Mouse (Mus musculus) kidney, postnatal 0 days (tissue): ENCODE measurements at regions not wholly inside any gene's neighbourhood (a gene's known extent, or its start where the extent isn't known, plus 50 kb on each side); places are given as distances from the start of the nearest gene placed in this dataset.

ENCODE experiments used
- ATAC-seq: fragments of 200-750 bp; cut with Nextera tagmentation; replicated peaks from 2 replicates; pipeline ENCODE4 v1.8.0; 2017; ENCODE audit warnings: low read depth, moderate number of reproducible peaks, moderate TSS enrichment, moderate library complexity; ENCODE audit not compliant: low FRiP score
- DNase-seq: peaks from one replicate; pipeline ENCODE4 v3.0.0-alpha.2; 2016; ENCODE audit warnings: low spot score
- H3K27ac ChIP-seq: fragments of 300-500 bp; sonication (generic); 2 replicates; pipeline ENCODE4 v1.5.1; 2014; ENCODE audit warnings: mild to moderate bottlenecking
- H3K27me3 ChIP-seq: fragments of 300-500 bp; sonication (generic); 2 replicates; pipeline ENCODE4 v1.6.1; 2014; ENCODE audit warnings: low read length, mixed read lengths; ENCODE audit not compliant: insufficient read depth
- H3K36me3 ChIP-seq: fragments of 300-500 bp; sonication (generic); 2 replicates; pipeline ENCODE4 v1.6.1; 2014; ENCODE audit warnings: low read length, mixed read lengths; ENCODE audit not compliant: insufficient read depth
- H3K4me1 ChIP-seq: fragments of 300-500 bp; sonication (generic); replicated peaks from 2 replicates; pipeline ENCODE4 v1.6.1; 2014; ENCODE audit warnings: antibody characterized with exemption, low read length, mixed read lengths; ENCODE audit not compliant: insufficient read depth
- H3K4me2 ChIP-seq: fragments of 300-500 bp; sonication (generic); 2 replicates; pipeline ENCODE4 v1.6.1; 2014; ENCODE audit warnings: mild to moderate bottlenecking, low read length, moderate library complexity, mixed read lengths
- H3K4me3 ChIP-seq: fragments of 300-500 bp; sonication (generic); replicated peaks from 2 replicates; pipeline ENCODE4 v1.5.1; 2014; ENCODE audit warnings: low read depth, low read length
- H3K9ac ChIP-seq: fragments of 300-500 bp; sonication (generic); 2 replicates; pipeline ENCODE4 v1.6.1; 2014; ENCODE audit warnings: low read depth, low read length
- H3K9me3 ChIP-seq: fragments of 300-500 bp; sonication (generic); replicated peaks from 2 replicates; pipeline ENCODE4 v1.6.1; 2016; ENCODE audit warnings: low read length, inconsistent platforms, mixed read lengths
- CTCF ChIP-seq: IDR thresholded peaks from 2 replicates; pipeline ENCODE4 v1.5.1; 2016; ENCODE audit warnings: antibody characterized with exemption, low read depth, mild to moderate bottlenecking, moderate library complexity
- WGBS: fragments of 180-500 bp; shearing (Covaris S2); extraction: QIAGEN DNeasy Blood & Tissue Kit; methylation state at CpG from one replicate; pipeline ENCODE4 v1.1.7; 2014; 5-methylcytosine and 5-hydroxymethylcytosine counted together

DNA sequence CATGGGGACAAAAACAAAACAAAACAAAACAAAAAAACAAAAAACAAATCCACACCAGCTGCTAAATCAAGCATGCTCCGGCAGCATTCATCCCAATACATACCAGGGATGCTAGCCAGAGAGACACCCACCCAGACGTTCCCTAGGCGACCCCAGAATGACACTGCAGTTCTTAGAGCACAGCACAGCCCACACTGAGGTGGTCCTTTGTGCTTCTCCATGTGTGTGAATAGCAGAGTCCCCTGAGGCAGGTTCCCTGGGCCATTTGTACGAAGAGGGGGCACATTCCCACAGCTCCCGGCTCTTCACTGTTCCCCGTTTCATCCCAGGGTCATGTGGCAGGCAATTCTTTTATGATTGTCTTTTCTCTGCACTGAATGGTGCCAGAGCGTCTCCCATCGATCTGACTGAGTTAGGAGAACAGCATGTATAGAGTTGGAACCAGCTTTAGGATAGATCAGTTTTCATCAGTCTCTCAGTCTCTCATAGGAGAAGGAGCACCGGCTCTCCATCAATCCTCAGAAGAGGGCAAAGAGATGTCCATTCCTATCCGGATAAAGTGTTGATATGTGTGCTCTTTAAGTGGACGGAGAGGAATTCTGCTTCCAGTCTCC lies 136.7 kb upstream of the Arl4c start:
- H3K27me3 ChIP-seq = no peaks in the 10 kb centered on the region
- H3K4me1 ChIP-seq = no peaks in the 10 kb centered on the region
- no peaks in the 10 kb centered on the region for H3K36me3 ChIP-seq
- ATAC-seq = no peak
- DNase-seq = no peak
- H3K9me3 ChIP-seq = no peaks in the 10 kb centered on the region
- no peak overlapping the region for H3K4me2 ChIP-seq
- no peak overlapping the region for H3K27ac ChIP-seq
- no peak for TF ChIP-seq CTCF
- H3K9ac ChIP-seq = no peak overlapping the region
- WGBS = 65% methylated on average over 11 of the region's 11 CpGs
- H3K4me3 ChIP-seq = no peak overlapping the region

DNA sequence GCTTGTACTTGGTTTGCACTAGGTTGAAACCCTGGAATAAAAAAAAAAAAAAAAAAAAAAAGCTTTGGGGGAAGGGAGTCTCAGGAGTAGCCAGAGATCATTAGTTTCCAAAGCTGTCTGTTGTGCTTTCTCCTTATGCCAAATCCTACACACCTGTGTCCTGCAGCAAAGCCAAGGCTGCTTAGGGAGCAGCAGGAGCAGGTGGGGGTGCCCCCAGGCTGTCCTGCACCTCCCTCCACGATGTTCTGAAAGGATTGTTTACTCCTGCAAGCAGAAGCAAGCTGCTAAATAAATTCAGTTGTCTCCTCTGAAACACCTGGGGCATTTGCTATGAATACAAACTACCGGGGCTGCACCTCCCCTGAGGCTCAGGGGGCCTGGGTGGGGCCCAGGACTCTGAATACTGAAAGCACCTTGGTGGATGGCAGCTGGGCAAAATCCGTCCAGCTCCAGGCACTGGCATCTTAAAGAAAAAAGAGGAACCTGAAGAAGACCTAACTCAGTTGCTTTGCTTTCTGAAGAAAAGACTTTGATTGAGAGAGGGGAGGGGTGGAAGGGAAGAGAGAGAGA lies 137.5 kb upstream of the Arl4c start:
- ATAC-seq = no peak
- Histone ChIP-seq H3K4me1 (no peaks in the 10 kb centered on the region), H3K27me3 (no peaks in the 10 kb centered on the region), H3K27ac (no peak overlapping the region), H3K36me3 (no peaks in the 10 kb centered on the region), H3K4me2 (no peak overlapping the region), H3K4me3 (no peak overlapping the region), H3K9ac (no peak overlapping the region), H3K9me3 (no peaks in the 10 kb centered on the region)
- WGBS = 34% methylated on average over 3 of the region's 3 CpGs
- no peak for TF ChIP-seq CTCF
- DNase-seq = no peak

DNA sequence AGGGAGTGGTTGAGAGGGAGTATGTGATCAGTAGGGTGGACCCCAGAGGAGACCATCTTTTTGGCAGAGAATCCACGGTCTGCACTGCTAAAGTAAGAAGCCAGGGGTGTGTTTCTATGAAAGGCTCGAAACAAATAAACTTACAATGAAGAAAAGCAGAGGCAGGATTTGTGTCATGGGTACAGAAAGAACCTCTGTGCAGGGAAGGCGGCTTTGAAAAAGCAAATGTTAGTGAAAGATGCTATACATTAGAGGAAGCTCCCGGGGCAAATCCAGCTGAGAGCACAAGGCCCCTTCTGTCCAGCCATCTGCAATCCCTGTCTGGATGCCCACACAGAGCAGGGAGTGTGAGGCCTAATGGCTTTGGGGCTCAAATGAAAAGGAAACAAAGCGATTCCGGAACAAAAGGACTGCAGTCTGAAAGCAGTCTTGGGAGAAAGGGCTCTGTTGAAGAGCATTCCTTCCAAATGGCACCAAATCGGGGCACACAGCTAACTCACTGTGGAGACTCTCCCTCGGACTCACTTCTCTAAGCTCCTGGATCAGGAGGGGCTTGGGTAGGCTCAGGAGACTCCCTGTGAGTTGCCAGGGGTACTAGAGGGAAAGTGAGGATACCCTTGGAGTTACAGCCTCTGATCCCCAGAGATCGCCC lies 138.1 kb upstream of the Arl4c start:
- no peaks in the 10 kb centered on the region for H3K36me3 ChIP-seq
- no peak for TF ChIP-seq CTCF
- no peak overlapping the region for H3K4me3 ChIP-seq
- no peak overlapping the region for H3K4me2 ChIP-seq
- DNase-seq (no peak), ATAC-seq (no peak)
- no peaks in the 10 kb centered on the region for H3K9me3 ChIP-seq
- H3K9ac ChIP-seq = no peak overlapping the region
- H3K27ac ChIP-seq = no peak overlapping the region
- no peaks in the 10 kb centered on the region for H3K4me1 ChIP-seq
- H3K27me3 ChIP-seq = no peaks in the 10 kb centered on the region
- 68% methylated on average over 9 of the region's 9 CpGs for WGBS

DNA sequence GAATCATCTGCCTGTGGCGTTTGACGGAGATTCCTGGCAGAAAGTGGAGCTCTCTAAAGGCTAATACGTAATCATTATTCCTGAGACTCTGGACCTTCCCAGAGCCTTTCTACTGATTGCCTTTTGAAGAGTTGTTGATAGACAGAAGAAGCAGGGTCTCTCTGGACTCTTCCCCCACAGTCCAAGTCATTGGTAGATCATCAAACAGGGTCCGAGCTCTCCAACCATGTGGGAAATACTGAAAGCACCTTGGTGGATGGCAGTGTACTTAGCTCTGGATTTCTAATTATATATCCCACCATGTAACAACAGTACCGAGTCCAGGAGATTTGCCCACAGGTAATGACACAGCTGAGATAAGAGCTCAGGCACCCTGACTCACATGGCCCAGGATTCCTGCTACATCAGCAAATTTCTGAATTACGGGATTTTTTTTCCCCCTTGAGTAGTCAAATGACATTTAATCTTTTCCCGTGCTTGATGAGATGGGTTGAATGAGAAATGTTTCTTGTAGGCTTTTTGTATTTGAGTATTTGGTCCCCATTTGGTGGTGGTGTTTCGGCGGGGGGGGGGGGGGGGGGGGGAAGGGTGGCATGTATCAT lies 139.1 kb upstream of the Arl4c start:
- WGBS = 78% methylated on average over 8 of the region's 9 CpGs
- no peak overlapping the region for H3K9ac ChIP-seq
- DNase-seq = no peak

DNA sequence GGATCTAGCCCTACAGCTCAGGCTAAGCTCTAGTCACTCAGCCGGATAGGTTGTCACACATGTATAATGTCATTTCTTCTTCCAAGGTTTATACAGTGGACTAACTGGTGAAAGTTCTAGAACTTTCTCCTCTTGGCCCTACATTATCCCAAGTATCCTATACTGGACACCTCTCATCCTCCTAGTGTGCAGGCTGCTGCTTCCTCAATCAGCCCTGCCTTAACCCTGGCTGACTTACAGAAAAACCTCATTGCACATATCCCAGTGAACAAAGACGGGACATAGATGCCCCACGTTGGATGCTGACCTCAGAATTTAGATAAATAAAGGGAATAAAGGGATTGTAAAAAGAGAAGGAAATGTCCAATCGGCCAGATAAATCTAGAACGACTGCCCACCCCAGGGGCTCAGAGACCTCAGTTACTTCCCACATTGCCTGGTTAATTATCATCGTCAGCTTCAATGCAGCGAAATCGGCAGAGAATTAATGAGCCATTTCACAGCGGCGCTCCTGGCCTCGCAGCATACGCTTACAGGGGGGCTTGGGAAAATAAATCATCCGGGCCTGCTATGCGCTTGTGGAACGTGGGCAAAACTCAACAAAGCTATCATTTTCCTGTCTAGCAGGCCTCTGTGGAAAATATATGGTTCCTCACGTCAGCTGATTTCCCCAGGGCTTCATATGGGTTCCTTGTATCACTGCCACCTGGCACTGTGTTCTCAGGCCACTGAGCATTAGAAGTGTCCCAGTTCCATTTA lies 145.5 kb upstream of the Arl4c start:
- ATAC-seq (no peak; the same call in 1 of the 2 replicates), DNase-seq (peak; percentile 79)
- Histone ChIP-seq H3K4me2 (no peak overlapping the region), H3K27me3 (no peaks in the 10 kb centered on the region), H3K9me3 (no peaks in the 10 kb centered on the region), H3K4me3 (no peak overlapping the region), H3K36me3 (no peaks in the 10 kb centered on the region), H3K27ac (no peak overlapping the region), H3K9ac (no peak overlapping the region), H3K4me1 (peaks cover 14% of the 10 kb centered on the region; the same call in 1 of the 2 replicates)
- 14% methylated on average over 16 of the region's 16 CpGs for WGBS
- no peak for TF ChIP-seq CTCF

More for the DNA sequence above, 139.1 kb upstream of the Arl4c start:
- Histone ChIP-seq H3K9me3 (no peaks in the 10 kb centered on the region), H3K4me3 (no peak overlapping the region), H3K27me3 (no peaks in the 10 kb centered on the region), H3K4me1 (no peaks in the 10 kb centered on the region), H3K36me3 (no peaks in the 10 kb centered on the region), H3K4me2 (no peak overlapping the region), H3K27ac (no peak overlapping the region)
- no peak for TF ChIP-seq CTCF
- no peak for ATAC-seq

DNA sequence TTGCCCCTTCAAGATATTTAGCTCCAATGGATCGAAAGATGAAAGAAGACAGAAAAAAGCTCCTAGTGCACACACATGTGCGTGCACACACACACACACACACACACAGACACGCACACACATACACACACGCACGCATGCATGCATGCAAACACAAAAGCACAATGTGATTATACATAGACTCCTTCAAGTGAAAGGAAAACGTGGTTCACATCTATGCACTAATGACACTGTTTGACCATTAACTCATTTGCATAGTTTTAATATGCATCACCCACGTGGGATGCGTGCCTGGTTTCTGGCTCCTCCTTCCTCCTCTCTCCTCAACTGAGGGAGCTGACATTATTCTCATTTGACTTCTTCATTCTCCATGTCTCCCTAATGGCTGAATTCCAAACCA lies 146.2 kb upstream of the Arl4c start:
- no peak overlapping the region for H3K4me3 ChIP-seq
- ATAC-seq = no peak
- H3K27me3 ChIP-seq = no peaks in the 10 kb centered on the region
- H3K9ac ChIP-seq = no peak overlapping the region
- H3K9me3 ChIP-seq = no peaks in the 10 kb centered on the region
- 60% methylated on average over 8 of the region's 8 CpGs for WGBS
- DNase-seq = no peak
- no peak overlapping the region for H3K27ac ChIP-seq
- no peaks in the 10 kb centered on the region for H3K36me3 ChIP-seq
- H3K4me1 ChIP-seq = peaks cover 14% of the 10 kb centered on the region; the same call in 1 of the 2 replicates
- H3K4me2 ChIP-seq = no peak overlapping the region
- no peak for TF ChIP-seq CTCF
